Mouse (Mus musculus): ENCODE data around the gene Slc37a1.

- no peak for TF ChIP-seq CTCF (IDR thresholded peaks at IDR 0.05; ENCODE audit: low read depth)
- no peak for TF ChIP-seq EP300 (optimal IDR thresholded peaks at IDR 0.05)
Observed at GRCm38 (mm10) chr17:31276922-31277918, 9.4 kb upstream of the Slc37a1 start, which contains the start of gene Rsph1.

Measured in stomach, postnatal 0 days (tissue).